Mouse (Mus musculus) thymus, adult 2 months (tissue): ENCODE measurements around the gene Slco2a1.

ENCODE experiments used
- CTCF ChIP-seq: fragments of 200-500 bp; IDR thresholded peaks from 2 replicates; pipeline ENCODE4 v1.5.1; 2012; ENCODE audit warnings: mild to moderate bottlenecking, control low read depth, low read length, moderate library complexity, borderline replicate concordance; ENCODE audit not compliant: control insufficient read depth, poor library complexity, insufficient read depth; ENCODE audit errors: extremely low read depth
- POLR2A ChIP-seq: fragments of 200-500 bp; IDR thresholded peaks from 2 replicates; pipeline ENCODE4 v1.6.1; 2012; ENCODE audit warnings: mild to moderate bottlenecking, low read length, control low read depth, moderate library complexity; ENCODE audit not compliant: control insufficient read depth, poor library complexity, insufficient read depth; ENCODE audit errors: extremely low read depth

DNA sequence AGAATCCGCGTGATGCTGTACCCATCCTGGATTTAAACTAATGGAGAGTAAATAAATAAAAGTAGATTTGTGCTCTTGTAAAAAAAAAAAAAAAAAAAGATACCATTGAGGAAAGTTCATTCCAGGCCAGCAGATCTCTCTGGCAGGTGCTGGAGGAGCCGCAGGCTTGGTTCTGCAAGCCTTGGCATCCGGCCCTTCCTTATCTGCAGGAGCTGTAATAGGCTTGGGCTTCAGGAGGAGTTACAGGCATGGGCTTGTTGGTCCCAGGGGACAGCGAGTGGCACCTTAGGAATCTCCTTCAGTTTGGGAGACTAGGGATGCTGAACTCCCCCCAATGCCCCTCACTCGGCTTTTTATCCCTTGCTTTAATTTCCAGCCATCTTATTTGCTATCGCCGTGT is 80.3 kb downstream of the Slco2a1 start:
- TF ChIP-seq CTCF = no peak
- no peak for TF ChIP-seq POLR2A
